Mouse (Mus musculus) limb, embryonic 11.5 days (tissue): Measurements from ENCODE around the gene Sept1. TPM values are rescaled to one million over a fixed set of nuclear protein-coding genes. Genes with fewer than 3 reads are reported as not detected.
A peak's percentile ranks its signal among the peaks of the same experiment; 100 is the strongest.

Experiments
- ATAC-seq: fragments of 200-750 bp; cut with Nextera tagmentation; 2 replicates; pipeline ENCODE4 v1.8.0; 2017; ENCODE audit warnings: low read depth; ENCODE audit not compliant: insufficient number of reproducible peaks, low FRiP score, low TSS enrichment
- DNase-seq: peaks from one replicate; pipeline ENCODE4 v3.0.0-alpha.2; 2015; ENCODE audit warnings: low spot score
- H3K27ac ChIP-seq: fragments of 300-500 bp; sonication (generic); replicated peaks from 2 replicates; pipeline ENCODE4 v1.5.1; 2014; ENCODE audit warnings: low read depth, mild to moderate bottlenecking, low read length
- H3K27me3 ChIP-seq: fragments of 300-500 bp; sonication (generic); 2 replicates; pipeline ENCODE4 v1.6.1; 2014; ENCODE audit warnings: mild to moderate bottlenecking, low read length, mixed read lengths; ENCODE audit not compliant: control insufficient read depth, insufficient read depth
- H3K36me3 ChIP-seq: fragments of 300-500 bp; sonication (generic); 2 replicates; pipeline ENCODE4 v1.6.1; 2014; ENCODE audit warnings: mild to moderate bottlenecking, low read length, moderate library complexity, mixed read lengths; ENCODE audit not compliant: control insufficient read depth, insufficient read depth
- H3K4me1 ChIP-seq: fragments of 300-500 bp; sonication (generic); 2 replicates; pipeline ENCODE4 v1.6.1; 2014; ENCODE audit warnings: low read length, mixed read lengths; ENCODE audit not compliant: control insufficient read depth, insufficient read depth
- H3K4me2 ChIP-seq: fragments of 300-500 bp; sonication (generic); 2 replicates; pipeline ENCODE4 v1.6.1; 2014; ENCODE audit warnings: low read depth, mild to moderate bottlenecking, moderate library complexity; ENCODE audit not compliant: severe bottlenecking
- H3K4me3 ChIP-seq: fragments of 300-500 bp; sonication (generic); 2 replicates; pipeline ENCODE4 v1.5.1; 2014; ENCODE audit warnings: low read depth, low read length
- H3K9ac ChIP-seq: fragments of 300-500 bp; sonication (generic); 2 replicates; pipeline ENCODE4 v1.6.1; 2014; ENCODE audit warnings: mild to moderate bottlenecking, low read length
- H3K9me3 ChIP-seq: fragments of 300-500 bp; sonication (generic); 2 replicates; pipeline ENCODE4 v1.6.1; 2016; ENCODE audit warnings: low read length; ENCODE audit not compliant: control insufficient read depth
- WGBS: fragments of 180-500 bp; shearing (Covaris S2); extraction: QIAGEN DNeasy Blood & Tissue Kit; methylation state at CpG from one replicate; pipeline ENCODE4 v1.1.7; 2014; 5-methylcytosine and 5-hydroxymethylcytosine counted together
- polyA plus RNA-seq: library from polyadenylated mRNA; unstranded; fragments of >200 nt; fragmentation: Nextera tagmentation; extraction: Ambion mirVana; gene quantifications from 2 replicates; pipeline ENCODE4 v1.2.1, GENCODE M21; 2014

The Sept1 gene
- polyA plus RNA-seq = 23.1 and 29.3 TPM in 2 replicates

GRCm38 (mm10) chr7:127232622-127233367 lies at the start of gene Sept1, which contains the start of gene Zfp553:
Gene Sept1 (minus strand): TSS chr7:127233130.
Gene Zfp553 (plus strand): TSS chr7:127233061.
- peaks cover 39% of the 10 kb centered on the region for H3K36me3 ChIP-seq
- H3K27ac ChIP-seq = peak within 1 kb of the TSS; percentile 98
- DNase-seq (peak; percentile 90), ATAC-seq (peak; percentile 84)
- peaks cover 2% of the 10 kb centered on the region; the same call in 1 of the 2 replicates for H3K9me3 ChIP-seq
- no peaks in the 10 kb centered on the region for H3K27me3 ChIP-seq
- under 1% methylated on average over 63 of the region's 64 CpGs for WGBS
- H3K9ac ChIP-seq = peak within 1 kb of the TSS; percentile 96
- H3K4me1 ChIP-seq = peaks cover 7% of the 10 kb centered on the region
- H3K4me3 ChIP-seq = peak within 1 kb of the TSS; percentile 94
- H3K4me2 ChIP-seq = peak within 1 kb of the TSS; percentile 70

- Histone ChIP-seq H3K27me3 (no peaks in the 10 kb centered on the region), H3K4me3 (no peak overlapping the region), H3K4me1 (no peaks in the 10 kb centered on the region), H3K4me2 (no peak overlapping the region), H3K9me3 (no peaks in the 10 kb centered on the region; the same call in 1 of the 2 replicates), H3K36me3 (no peaks in the 10 kb centered on the region), H3K9ac (no peak overlapping the region), H3K27ac (no peak overlapping the region)
- no peak for ATAC-seq
- WGBS = 86% methylated on average over 2 of the region's 2 CpGs
- DNase-seq = no peak
These were observed 49.3 kb upstream of the Sept1 start for GRCm38 (mm10) chr7:127282190-127282589.

GRCm38 (mm10) chr7:127281114-127281513 lies 48.2 kb upstream of the Sept1 start:
- no peak for ATAC-seq
- Histone ChIP-seq H3K4me1 (no peaks in the 10 kb centered on the region), H3K36me3 (no peaks in the 10 kb centered on the region), H3K27ac (no peak overlapping the region), H3K27me3 (no peaks in the 10 kb centered on the region), H3K9ac (no peak overlapping the region), H3K4me2 (no peak overlapping the region), H3K9me3 (no peaks in the 10 kb centered on the region), H3K4me3 (no peak overlapping the region)
- DNase-seq = no peak
- 80% methylated on average over 4 of the region's 4 CpGs for WGBS

DNA sequence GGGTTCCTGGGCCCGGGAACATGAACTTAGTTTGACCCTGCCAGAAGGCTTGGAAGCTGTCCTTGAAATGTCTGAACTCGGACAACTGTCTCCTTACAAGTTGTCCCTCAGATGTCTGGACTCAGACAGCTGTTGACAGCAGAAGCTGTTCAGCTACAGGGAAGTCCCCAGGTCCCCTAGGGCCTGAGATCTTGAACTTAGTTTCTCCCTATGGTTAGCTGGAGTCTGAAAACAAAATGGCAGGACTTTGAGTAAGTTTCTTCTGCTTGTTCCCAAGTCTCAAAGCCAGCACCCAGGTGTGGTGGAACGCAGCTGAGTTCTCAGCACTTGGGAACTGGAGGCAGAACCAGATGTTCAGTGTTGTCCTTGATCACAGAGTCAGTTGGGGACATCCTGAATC lies 47.2 kb upstream of the Sept1 start:
- Histone ChIP-seq H3K27me3 (no peaks in the 10 kb centered on the region), H3K9ac (no peak overlapping the region), H3K36me3 (no peaks in the 10 kb centered on the region), H3K4me2 (no peak overlapping the region), H3K4me1 (no peaks in the 10 kb centered on the region), H3K27ac (no peak overlapping the region), H3K4me3 (no peak overlapping the region), H3K9me3 (no peaks in the 10 kb centered on the region)
- ATAC-seq = no peak
- DNase-seq = no peak
- WGBS = 67% methylated on average over 3 of the region's 3 CpGs

DNA sequence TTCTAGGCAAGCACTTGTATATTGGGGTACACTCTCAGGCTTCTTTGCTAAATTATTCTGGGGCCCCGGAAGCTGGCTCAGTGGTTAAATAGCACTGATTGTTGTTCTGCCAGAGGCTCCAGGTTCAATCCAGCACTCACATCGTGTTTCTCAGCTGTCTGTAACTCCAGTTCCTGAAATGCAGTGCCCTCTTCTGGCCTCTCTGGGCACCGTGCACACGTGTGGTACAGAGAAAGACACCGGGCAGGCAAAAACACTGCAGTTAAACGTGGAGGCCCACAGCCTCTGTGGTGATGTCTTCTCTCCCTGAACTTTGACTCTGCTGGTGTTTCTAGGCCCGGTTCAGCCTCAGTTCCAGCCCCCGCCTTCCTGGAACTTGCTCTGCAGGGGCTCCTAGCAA lies 45.4 kb upstream of the Sept1 start:
- Histone ChIP-seq H3K27me3 (no peaks in the 10 kb centered on the region), H3K36me3 (no peaks in the 10 kb centered on the region), H3K4me2 (no peak overlapping the region), H3K9me3 (no peaks in the 10 kb centered on the region), H3K4me1 (no peaks in the 10 kb centered on the region), H3K27ac (no peak overlapping the region), H3K4me3 (no peak overlapping the region), H3K9ac (no peak overlapping the region)
- ATAC-seq (no peak), DNase-seq (peak; percentile 59)
- 26% methylated on average over 8 of the region's 8 CpGs for WGBS

- H3K27ac ChIP-seq = no peak overlapping the region
- no peak for ATAC-seq
- WGBS = 63% methylated on average over 5 of the region's 5 CpGs
These were observed 43.6 kb upstream of the Sept1 start for GRCm38 (mm10) chr7:127276519-127276961.

DNA sequence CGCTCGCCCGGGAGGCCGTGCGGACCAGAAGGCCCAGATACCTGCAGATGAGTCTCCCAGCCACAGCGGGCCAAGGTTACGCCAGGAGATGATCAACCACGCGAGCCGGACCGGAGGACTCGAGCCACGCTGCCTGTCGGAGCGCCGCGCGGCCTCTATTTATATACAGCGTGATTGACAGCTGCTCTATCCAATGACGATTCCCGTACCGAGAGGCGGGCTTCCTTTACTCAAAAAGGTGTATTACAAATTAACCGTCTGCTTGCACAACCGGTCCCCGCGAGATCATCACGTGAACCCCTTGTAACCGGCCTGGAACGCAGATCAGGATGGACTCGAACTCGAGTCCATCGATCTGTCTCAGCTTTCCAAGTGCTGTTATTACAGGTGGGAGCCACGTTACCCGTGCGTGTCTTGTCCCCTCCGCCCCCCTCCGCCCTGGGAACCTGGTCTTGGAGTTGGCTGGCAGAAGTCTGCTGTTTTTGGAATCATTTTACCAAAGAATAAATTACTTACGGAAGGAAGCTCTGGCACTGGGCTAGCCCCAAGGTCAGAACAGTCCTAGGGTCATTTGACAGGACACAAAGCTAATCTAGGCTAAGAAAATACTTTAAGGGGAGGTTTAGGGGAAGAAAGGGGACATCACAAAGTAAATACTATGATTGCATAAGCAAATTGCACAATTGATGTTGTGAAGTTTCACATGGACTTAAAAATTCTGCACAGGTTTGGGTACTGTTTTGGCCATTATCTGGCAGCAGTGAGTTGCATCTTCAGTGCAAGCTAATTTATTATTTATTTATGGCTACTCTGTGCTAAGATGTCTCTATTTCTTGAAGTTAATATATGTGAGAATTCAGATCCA lies 41.2 kb upstream of the Sept1 start, which contains the start of gene Sephs2:
Gene Sephs2 (minus strand): TSS at position 131 of the 865 bp plus-strand sequence.
- H3K27me3 ChIP-seq = no peaks in the 10 kb centered on the region
- peak; percentile 96 for DNase-seq
- ATAC-seq = peak; percentile 82
- H3K4me3 ChIP-seq = peak within 1 kb of the TSS; percentile 84
- peak within 1 kb of the TSS; percentile 96 for H3K9ac ChIP-seq
- H3K9me3 ChIP-seq = no peaks in the 10 kb centered on the region
- WGBS = 3% methylated on average over 39 of the region's 39 CpGs
- no peaks in the 10 kb centered on the region for H3K4me1 ChIP-seq
- peak within 1 kb of the TSS; percentile 81 for H3K27ac ChIP-seq
- peak within 1 kb of the TSS; percentile 91 for H3K4me2 ChIP-seq
- peaks cover 10% of the 10 kb centered on the region; the same call in 1 of the 2 replicates for H3K36me3 ChIP-seq

More at GRCm38 (mm10) chr7:127276519-127276961, 43.6 kb upstream of the Sept1 start:
- H3K9ac ChIP-seq = no peak overlapping the region
- peaks cover 5% of the 10 kb centered on the region; the same call in 1 of the 2 replicates for H3K36me3 ChIP-seq
- H3K4me3 ChIP-seq = no peak overlapping the region
- H3K27me3 ChIP-seq = no peaks in the 10 kb centered on the region
- DNase-seq = no peak
- H3K4me2 ChIP-seq = no peak overlapping the region
- H3K9me3 ChIP-seq = no peaks in the 10 kb centered on the region
- H3K4me1 ChIP-seq = no peaks in the 10 kb centered on the region
